Mouse (Mus musculus) midbrain, embryonic 14.5 days (tissue): ENCODE results near the gene Scd4. TPM values are rescaled to one million over a fixed set of nuclear protein-coding genes. Genes with fewer than 3 reads are reported as not detected.
"Not testable (repeated sequence)": the region's sequence is repeated elsewhere in the genome, so short reads cannot be mapped to it uniquely, and the experiment has no call there.

Experiments used
- ATAC-seq: fragments of 200-750 bp; cut with Nextera tagmentation; 2 replicates; pipeline ENCODE4 v1.8.0; 2017; ENCODE audit warnings: moderate number of reproducible peaks, moderate library complexity; ENCODE audit not compliant: low FRiP score, low TSS enrichment
- DNase-seq: peaks from one replicate; pipeline ENCODE4 v3.0.0-alpha.2; 2015
- H3K27ac ChIP-seq: fragments of 300-500 bp; sonication (generic); replicated peaks from 2 replicates; pipeline ENCODE4 v1.5.1; 2014; ENCODE audit warnings: mild to moderate bottlenecking, low read depth, low read length, moderate library complexity
- H3K27me3 ChIP-seq: fragments of 300-500 bp; sonication (generic); 2 replicates; pipeline ENCODE4 v1.6.1; 2014; ENCODE audit warnings: low read length, control low read depth, mixed read lengths; ENCODE audit not compliant: control insufficient read depth, insufficient read depth
- H3K36me3 ChIP-seq: fragments of 300-500 bp; sonication (generic); 2 replicates; pipeline ENCODE4 v1.6.1; 2014; ENCODE audit warnings: low read length, control low read depth; ENCODE audit not compliant: control insufficient read depth, insufficient read depth
- H3K4me1 ChIP-seq: fragments of 300-500 bp; sonication (generic); 2 replicates; pipeline ENCODE4 v1.6.1; 2014; ENCODE audit warnings: mild to moderate bottlenecking, antibody characterized with exemption, low read length, control low read depth; ENCODE audit not compliant: control insufficient read depth, insufficient read depth
- H3K4me2 ChIP-seq: fragments of 300-500 bp; sonication (generic); 2 replicates; pipeline ENCODE4 v1.6.1; 2014; ENCODE audit warnings: mild to moderate bottlenecking, low read length, moderate library complexity
- H3K4me3 ChIP-seq: fragments of 300-500 bp; sonication (generic); replicated peaks from 2 replicates; pipeline ENCODE4 v1.5.1; 2014; ENCODE audit warnings: low read depth, low read length
- H3K9ac ChIP-seq: fragments of 300-500 bp; sonication (generic); replicated peaks from 2 replicates; pipeline ENCODE4 v1.6.1; 2014; ENCODE audit warnings: mild to moderate bottlenecking, low read length, moderate library complexity
- H3K9me3 ChIP-seq: fragments of 300-500 bp; sonication (generic); 2 replicates; pipeline ENCODE4 v1.6.1; 2016; ENCODE audit warnings: low read length, control low read depth, mixed read lengths; ENCODE audit not compliant: control insufficient read depth
- WGBS: fragments of 180-500 bp; shearing (Covaris S2); extraction: QIAGEN DNeasy Blood & Tissue Kit; methylation state at CpG from one replicate; pipeline ENCODE4 v1.1.7; 2014; 5-methylcytosine and 5-hydroxymethylcytosine counted together
- polyA plus RNA-seq: library from polyadenylated mRNA; unstranded; fragments of >200 nt; fragmentation: Nextera tagmentation; extraction: Ambion mirVana; gene quantifications from 2 replicates; pipeline ENCODE4 v1.2.1, GENCODE M21; 2014

Scd4 gene
- polyA plus RNA-seq, 1 experiment from 2014 or later = 0.11 TPM

GRCm38 (mm10) chr19:44335876-44336662 lies 3.2 kb downstream of the Scd4 start:
- no peaks in the 10 kb centered on the region for H3K36me3 ChIP-seq
- H3K4me2 ChIP-seq = no peak overlapping the region
- DNase-seq = no peak
- H3K4me3 ChIP-seq = no peak overlapping the region
- no peak for ATAC-seq
- H3K9ac ChIP-seq = no peak overlapping the region
- WGBS = 79% methylated on average over 6 of the region's 6 CpGs
- no peak overlapping the region for H3K27ac ChIP-seq
- no peaks in the 10 kb centered on the region for H3K4me1 ChIP-seq
- no peaks in the 10 kb centered on the region for H3K9me3 ChIP-seq
- H3K27me3 ChIP-seq = no peaks in the 10 kb centered on the region

GRCm38 (mm10) chr19:44349689-44350088 lies 16.8 kb downstream of the Scd4 start:
- 89% methylated on average over 8 of the region's 8 CpGs for WGBS
- H3K9me3 ChIP-seq = no peaks in the 10 kb centered on the region
- no peaks in the 10 kb centered on the region for H3K4me1 ChIP-seq
- H3K27me3 ChIP-seq = no peaks in the 10 kb centered on the region
- DNase-seq = no peak
- no peak overlapping the region for H3K4me2 ChIP-seq
- no peaks in the 10 kb centered on the region for H3K36me3 ChIP-seq
- no peak for ATAC-seq
- H3K27ac ChIP-seq = no peak overlapping the region
- H3K4me3 ChIP-seq = no peak overlapping the region
- H3K9ac ChIP-seq = no peak overlapping the region

DNA sequence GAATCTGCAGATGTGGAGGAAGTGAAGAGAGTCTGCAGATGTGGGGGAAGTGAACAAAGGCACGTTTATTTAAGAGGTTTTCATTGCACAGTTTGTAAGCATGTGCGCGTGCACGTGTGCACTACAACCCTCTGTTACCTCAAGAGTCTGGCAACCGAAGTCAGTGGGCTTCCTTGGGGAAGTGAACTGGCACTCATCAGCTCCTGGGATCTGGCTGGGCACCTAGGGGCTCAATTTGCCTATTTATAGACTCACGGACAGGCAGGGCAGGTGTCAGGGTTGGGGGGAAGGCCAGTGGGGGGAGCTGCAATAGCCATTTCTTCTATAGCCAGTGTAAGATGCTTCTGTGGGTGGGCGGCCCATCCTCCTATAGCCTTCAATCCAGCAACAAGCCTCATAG lies 18.9 kb downstream of the Scd4 start:
- Histone ChIP-seq H3K36me3 (no peaks in the 10 kb centered on the region), H3K4me2 (no peak overlapping the region), H3K4me3 (no peak overlapping the region), H3K9ac (no peak overlapping the region), H3K4me1 (no peaks in the 10 kb centered on the region), H3K27ac (no peak overlapping the region), H3K27me3 (no peaks in the 10 kb centered on the region), H3K9me3 (no peaks in the 10 kb centered on the region)
- WGBS = 86% methylated on average over 7 of the region's 7 CpGs
- DNase-seq (no peak), ATAC-seq (no peak)

DNA sequence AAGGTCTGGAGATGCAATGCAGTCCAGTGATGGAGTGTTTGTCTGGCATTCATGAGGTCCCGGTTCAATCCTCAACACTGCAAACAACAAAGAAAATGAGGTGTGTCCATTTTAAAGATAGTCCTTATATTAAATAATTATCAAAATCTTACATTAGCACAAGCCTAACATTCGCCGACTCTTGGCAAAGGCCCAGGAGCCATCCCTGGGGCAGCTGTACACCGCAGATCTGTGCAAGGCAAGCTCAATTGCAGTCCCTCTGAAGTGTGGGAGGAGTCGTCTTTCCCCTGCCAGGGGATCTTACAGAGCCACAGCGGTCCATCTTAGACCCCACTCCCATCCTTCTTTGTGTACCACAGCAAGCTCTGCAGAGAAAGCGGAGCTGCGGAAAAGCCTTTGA lies 25.8 kb downstream of the Scd4 start:
- H3K36me3 ChIP-seq = no peaks in the 10 kb centered on the region
- no peaks in the 10 kb centered on the region for H3K4me1 ChIP-seq
- no peak overlapping the region for H3K4me3 ChIP-seq
- H3K9me3 ChIP-seq = no peaks in the 10 kb centered on the region
- peak; percentile 20 for DNase-seq
- H3K4me2 ChIP-seq = no peak overlapping the region
- H3K9ac ChIP-seq = no peak overlapping the region
- H3K27me3 ChIP-seq = no peaks in the 10 kb centered on the region
- no peak overlapping the region for H3K27ac ChIP-seq
- WGBS = 39% methylated on average over 8 of the region's 8 CpGs
- ATAC-seq = no peak

DNA sequence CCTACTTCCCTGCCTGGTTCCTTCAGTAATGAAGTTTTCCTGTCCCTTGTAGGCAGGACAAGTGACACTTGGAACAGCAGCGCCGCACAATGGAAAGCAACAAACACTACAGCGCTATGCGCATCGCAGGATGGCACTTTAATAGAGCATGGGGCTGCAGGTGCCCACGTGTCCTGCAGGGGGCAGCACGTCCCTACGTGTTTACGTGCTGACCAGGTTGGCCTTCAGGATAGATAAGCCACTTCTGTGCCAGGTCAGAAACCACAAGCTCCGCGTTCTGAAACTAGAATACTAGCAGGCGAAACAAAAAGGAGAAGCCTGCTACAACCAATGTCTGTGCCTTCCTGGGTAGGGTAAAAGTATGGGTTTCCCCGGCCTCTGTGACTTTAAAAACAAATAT lies 30.6 kb downstream of the Scd4 start:
- Histone ChIP-seq H3K4me3 (no peak overlapping the region), H3K27me3 (no peaks in the 10 kb centered on the region), H3K4me2 (no peak overlapping the region), H3K27ac (no peak overlapping the region), H3K9ac (no peak overlapping the region), H3K4me1 (no peaks in the 10 kb centered on the region), H3K36me3 (no peaks in the 10 kb centered on the region), H3K9me3 (no peaks in the 10 kb centered on the region)
- ATAC-seq = no peak
- WGBS = 19% methylated on average over 13 of the region's 13 CpGs
- DNase-seq = peak; percentile 75

- 88% methylated on average over 8 of the region's 8 CpGs for WGBS
Measured at GRCm38 (mm10) chr19:44364029-44364428, 31.1 kb downstream of the Scd4 start.

GRCm38 (mm10) chr19:44365733-44366132 lies 32.8 kb downstream of the Scd4 start:
- Histone ChIP-seq H3K36me3 (no peaks in the 10 kb centered on the region), H3K4me3 (no peak overlapping the region), H3K27ac (no peak overlapping the region), H3K9me3 (no peaks in the 10 kb centered on the region), H3K4me1 (no peaks in the 10 kb centered on the region), H3K9ac (no peak overlapping the region), H3K27me3 (no peaks in the 10 kb centered on the region), H3K4me2 (no peak overlapping the region)
- DNase-seq (no peak), ATAC-seq (no peak)
- whole genome bisulfite sequencing = 90% methylated on average over 4 of the region's 4 CpGs

More at GRCm38 (mm10) chr19:44364029-44364428, 31.1 kb downstream of the Scd4 start:
- Histone ChIP-seq H3K9me3 (no peaks in the 10 kb centered on the region), H3K4me1 (no peaks in the 10 kb centered on the region), H3K36me3 (no peaks in the 10 kb centered on the region), H3K4me2 (no peak overlapping the region), H3K27me3 (no peaks in the 10 kb centered on the region), H3K4me3 (no peak overlapping the region), H3K27ac (no peak overlapping the region), H3K9ac (no peak overlapping the region)
- ATAC-seq = no peak
- no peak for DNase-seq

GRCm38 (mm10) chr19:44367076-44367475 lies 34.2 kb downstream of the Scd4 start:
- not testable (repeated sequence) for H3K36me3 ChIP-seq, H3K9me3 ChIP-seq, H3K4me1 ChIP-seq, H3K4me3 ChIP-seq, DNase-seq, H3K9ac ChIP-seq, H3K27me3 ChIP-seq, H3K4me2 ChIP-seq, ATAC-seq, H3K27ac ChIP-seq
- WGBS = 60% methylated on average over 10 of the region's 10 CpGs

DNA sequence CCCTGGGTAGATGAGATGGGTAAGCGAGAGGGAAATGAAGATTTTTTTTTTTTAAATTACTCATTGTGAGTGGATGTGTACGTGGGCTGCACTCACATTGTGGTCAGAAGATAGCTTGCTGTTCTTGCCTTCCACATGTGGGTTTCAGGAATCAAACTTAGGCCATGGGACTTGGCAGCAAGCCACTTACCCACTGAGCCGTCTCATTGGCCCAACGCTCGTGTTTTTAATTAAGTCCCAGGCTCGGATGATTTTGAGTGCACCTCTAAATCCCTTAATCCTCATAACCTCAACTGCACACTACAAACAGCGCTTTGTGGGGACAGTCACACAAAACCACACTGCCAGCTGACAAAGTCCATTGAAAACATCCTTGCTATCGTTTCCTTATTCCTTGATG lies 36.5 kb downstream of the Scd4 start:
- Histone ChIP-seq H3K9me3 (no peaks in the 10 kb centered on the region), H3K4me1 (no peaks in the 10 kb centered on the region), H3K27ac (no peak overlapping the region), H3K9ac (no peak overlapping the region), H3K4me3 (no peak overlapping the region), H3K4me2 (no peak overlapping the region), H3K36me3 (no peaks in the 10 kb centered on the region), H3K27me3 (no peaks in the 10 kb centered on the region)
- ATAC-seq (no peak), DNase-seq (peak; percentile 22)
- WGBS = 55% methylated on average over 8 of the region's 8 CpGs
